Mouse (Mus musculus): ENCODE measurements around the gene Rtkn. TPM values are rescaled to one million over a fixed set of nuclear protein-coding genes. Genes with fewer than 3 reads are reported as not detected.

Gene Rtkn
- polyA plus RNA-seq, 1 experiment from 2014 or later = 16.6 TPM

DNA sequence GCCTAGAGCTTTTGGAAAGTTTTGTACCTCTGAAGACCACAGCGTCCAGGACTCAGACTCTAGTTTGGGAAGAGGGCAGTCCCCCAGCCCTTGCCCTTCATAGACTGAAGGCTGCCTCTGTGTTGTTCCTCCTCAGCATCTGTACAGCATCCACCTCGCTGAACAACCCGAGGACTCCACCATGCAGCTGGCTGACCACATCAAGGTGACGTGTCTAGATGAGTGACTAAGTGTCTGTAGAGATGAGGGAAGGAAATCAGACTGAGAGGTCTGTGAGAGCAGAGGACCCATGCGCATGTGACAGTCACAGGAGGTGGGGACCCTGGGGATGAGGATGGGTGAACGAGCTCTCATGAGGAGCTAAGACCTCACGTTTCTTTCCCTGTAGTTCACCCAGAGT lies 58.3 kb downstream of the Rtkn start:
- H3K27ac ChIP-seq = no peak overlapping the region
- no peaks in the 10 kb centered on the region for H3K27me3 ChIP-seq
- H3K9ac ChIP-seq = no peak overlapping the region
- H3K4me1 ChIP-seq (replicated peaks) = peaks cover 14% of the 10 kb centered on the region
- H3K36me3 ChIP-seq = peaks cover 100% of the 10 kb centered on the region
- H3K4me3 ChIP-seq = no peak overlapping the region
- H3K4me2 ChIP-seq = no peak overlapping the region
- H3K9me3 ChIP-seq = no peaks in the 10 kb centered on the region
- no peak for ATAC-seq (ENCODE audit: low FRiP score)
- WGBS = 92% methylated on average over 7 of the region's 7 CpGs

DNA sequence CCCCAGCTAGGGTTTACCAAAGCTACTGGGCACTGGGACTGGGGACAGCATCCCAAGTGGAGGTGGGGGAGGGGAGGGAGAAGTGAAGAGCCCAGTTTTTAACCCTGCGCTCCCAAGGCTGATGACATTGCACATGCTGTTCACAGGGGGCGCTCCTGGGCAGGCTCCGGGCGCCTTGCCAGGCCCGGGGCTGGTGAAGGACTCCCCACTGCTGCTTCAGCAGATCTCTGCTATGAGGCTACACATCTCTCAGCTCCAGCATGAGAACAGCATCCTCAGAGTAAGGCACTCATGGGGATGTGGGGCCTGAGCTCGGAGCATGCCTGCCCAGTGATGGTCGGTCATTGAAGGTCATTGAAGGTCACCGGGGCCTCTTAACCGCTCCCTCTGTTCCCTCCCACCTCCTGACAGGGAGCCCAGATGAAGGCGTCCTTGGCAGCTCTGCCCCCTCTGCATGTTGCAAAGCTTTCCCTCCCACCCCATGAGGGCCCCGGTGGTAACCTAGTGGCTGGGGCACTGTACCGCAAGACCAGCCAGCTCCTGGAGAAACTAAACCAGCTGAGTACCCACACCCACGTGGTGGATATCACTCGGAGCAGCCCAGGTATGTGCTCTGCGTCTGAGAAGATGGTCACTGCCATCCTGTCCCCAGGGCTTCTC lies 62.2 kb downstream of the Rtkn start:
- Histone ChIP-seq H3K4me3 (no peak overlapping the region), H3K27me3 (no peaks in the 10 kb centered on the region), H3K27ac (no peak overlapping the region), H3K9ac (no peak overlapping the region), H3K9me3 (no peaks in the 10 kb centered on the region), H3K4me2 (no peak overlapping the region), H3K36me3 (peaks cover 93% of the 10 kb centered on the region), H3K4me1 (replicated peaks) (peaks cover 10% of the 10 kb centered on the region; the same call in 1 of the 2 replicates)
- 36% methylated on average over 15 of the region's 15 CpGs for WGBS
- ATAC-seq (ENCODE audit: low FRiP score) = peak; percentile 62

MicroRNA genes within 50 kb of the gene (microRNA counts, 519-probe panel; counts per million panel counts)
- microRNA mmu-miR-3470a+mmu-miR-3470b = 51.3 counts per million

Small RNA genes within 50 kb of the gene (microRNA-seq; reads per million reads assigned to microRNA genes)
- gene Mir3470a = not detected

Other genes starting within 250 kb of the Rtkn start
- gene Sema4f, start 195.7 kb upstream of the Rtkn start, polyA plus RNA-seq (2015; fragmentation: Nextera tagmentation; extraction: Ambion mirVana) = 17.5 and 18.6 TPM in 2 replicates
- gene M1ap, start 188.6 kb upstream of the Rtkn start, polyA plus RNA-seq (2015; fragmentation: Nextera tagmentation; extraction: Ambion mirVana) = not detected in 2 replicates
- gene Dok1, start 102.0 kb upstream of the Rtkn start, polyA plus RNA-seq (2015; fragmentation: Nextera tagmentation; extraction: Ambion mirVana) = 2.8 and 3.6 TPM in 2 replicates
- gene Loxl3, start 101.3 kb upstream of the Rtkn start, polyA plus RNA-seq (2015; fragmentation: Nextera tagmentation; extraction: Ambion mirVana) = 5.9 and 6.8 TPM in 2 replicates
- gene Aup1, start 80.9 kb upstream of the Rtkn start, polyA plus RNA-seq (2015; fragmentation: Nextera tagmentation; extraction: Ambion mirVana) = 168 and 178 TPM in 2 replicates
- gene Htra2, start 80.2 kb upstream of the Rtkn start, polyA plus RNA-seq (2015; fragmentation: Nextera tagmentation; extraction: Ambion mirVana) = 68.6 and 74.6 TPM in 2 replicates
- gene Dqx1, start 77.6 kb upstream of the Rtkn start, polyA plus RNA-seq (2015; fragmentation: Nextera tagmentation; extraction: Ambion mirVana) = 0.81 and 0.91 TPM in 2 replicates
- 1.6 and 2.8 TPM in 2 replicates for gene Tlx2, start 65.2 kb upstream of the Rtkn start, polyA plus RNA-seq (2015; fragmentation: Nextera tagmentation; extraction: Ambion mirVana)
- gene Pcgf1, start 57.6 kb upstream of the Rtkn start, polyA plus RNA-seq (2015; fragmentation: Nextera tagmentation; extraction: Ambion mirVana) = 45.6 and 47.1 TPM in 2 replicates
- 0.41 TPM in 1 of 2 replicates, not detected in the other for gene Lbx2, start 49.1 kb upstream of the Rtkn start, polyA plus RNA-seq (2015; fragmentation: Nextera tagmentation; extraction: Ambion mirVana)
- gene Ccdc142, start 33.9 kb upstream of the Rtkn start, polyA plus RNA-seq (2015; fragmentation: Nextera tagmentation; extraction: Ambion mirVana) = 3.0 and 5.9 TPM in 2 replicates
- 4.0 and 4.4 TPM in 2 replicates for gene Gm42688, start 33.8 kb upstream of the Rtkn start, polyA plus RNA-seq (2015; fragmentation: Nextera tagmentation; extraction: Ambion mirVana)
- 123 TPM in 2 replicates for gene Mrpl53, start 26.4 kb upstream of the Rtkn start, polyA plus RNA-seq (2015; fragmentation: Nextera tagmentation; extraction: Ambion mirVana)
- gene Mogs, start 20.0 kb upstream of the Rtkn start, polyA plus RNA-seq (2015; fragmentation: Nextera tagmentation; extraction: Ambion mirVana) = 21.5 and 25.7 TPM in 2 replicates
- 216 and 227 TPM in 2 replicates for gene Wbp1, start 13.9 kb upstream of the Rtkn start, polyA plus RNA-seq (2015; fragmentation: Nextera tagmentation; extraction: Ambion mirVana)
- 13.4 and 14.1 TPM in 2 replicates for gene Ino80b, start 10.0 kb upstream of the Rtkn start, polyA plus RNA-seq (2015; fragmentation: Nextera tagmentation; extraction: Ambion mirVana)
- 15.2 and 15.5 TPM in 2 replicates for gene Wdr54, start 20.9 kb downstream of the Rtkn start, polyA plus RNA-seq (2015; fragmentation: Nextera tagmentation; extraction: Ambion mirVana)
- 4.3 and 6.0 TPM in 2 replicates for gene 1700003E16Rik, start 20.9 kb downstream of the Rtkn start, polyA plus RNA-seq (2015; fragmentation: Nextera tagmentation; extraction: Ambion mirVana)
- 142 and 147 TPM in 2 replicates for gene Dctn1, start 30.5 kb downstream of the Rtkn start, polyA plus RNA-seq (2015; fragmentation: Nextera tagmentation; extraction: Ambion mirVana)
- gene Slc4a5, start 84.4 kb downstream of the Rtkn start, polyA plus RNA-seq (2015; fragmentation: Nextera tagmentation; extraction: Ambion mirVana) = 2.3 and 5.4 TPM in 2 replicates
- 23.8 and 26.3 TPM in 2 replicates for gene Mthfd2, start 190.4 kb downstream of the Rtkn start, polyA plus RNA-seq (2015; fragmentation: Nextera tagmentation; extraction: Ambion mirVana)
- gene Mob1a, start 190.6 kb downstream of the Rtkn start, polyA plus RNA-seq (2015; fragmentation: Nextera tagmentation; extraction: Ambion mirVana) = 27.3 and 27.6 TPM in 2 replicates
- 62.2 and 68.7 TPM in 2 replicates for gene Bola3, start 213.7 kb downstream of the Rtkn start, polyA plus RNA-seq (2015; fragmentation: Nextera tagmentation; extraction: Ambion mirVana)

Data from hindbrain, embryonic 13.5 days (tissue).